Mouse (Mus musculus): ENCODE data around the gene Arvcf. TPM values are rescaled to one million over a fixed set of nuclear protein-coding genes. Genes with fewer than 3 reads are reported as not detected.

Gene Arvcf
- polyA plus RNA-seq, 1 experiment: 169 TPM

- DNase-seq (ENCODE audit: low read depth): no peak
- no peak for TF ChIP-seq POLR2A (IDR thresholded peaks at IDR 0.05; ENCODE audit: borderline replicate concordance, extremely low read depth, insufficient read depth, insufficient read length, poor library complexity, severe bottlenecking)
Observed at GRCm38 (mm10) chr16:18447243-18447642, 99.3 kb downstream of the Arvcf start.

DNA sequence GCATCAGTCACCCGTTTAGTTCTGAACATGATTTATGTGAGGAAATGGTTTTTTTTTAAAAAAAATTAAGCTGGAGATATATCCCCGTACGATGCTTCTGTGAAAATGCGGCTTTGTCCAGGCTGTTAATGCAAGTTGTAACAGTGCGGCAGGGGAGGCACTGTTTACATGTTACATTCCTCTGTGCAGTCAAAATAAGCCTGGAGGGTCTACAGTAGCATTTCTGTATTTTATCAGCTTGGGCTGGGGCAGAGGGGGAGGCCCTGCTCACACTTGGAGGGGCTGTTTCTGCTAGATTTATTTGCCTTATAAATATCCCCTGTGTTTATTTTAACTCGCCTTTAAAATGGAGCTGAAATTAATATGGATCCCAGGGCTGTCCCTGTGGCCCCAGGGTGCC lies 100.1 kb downstream of the Arvcf start:
- TF ChIP-seq POLR2A (IDR thresholded peaks at IDR 0.05; ENCODE audit: borderline replicate concordance, extremely low read depth, insufficient read depth, insufficient read length, poor library complexity, severe bottlenecking): no peak
- no peak for TF ChIP-seq CTCF (IDR thresholded peaks at IDR 0.05; ENCODE audit: borderline replicate concordance, extremely low read depth, insufficient read depth, insufficient read length)
- DNase-seq (ENCODE audit: low read depth): no peak

DNA sequence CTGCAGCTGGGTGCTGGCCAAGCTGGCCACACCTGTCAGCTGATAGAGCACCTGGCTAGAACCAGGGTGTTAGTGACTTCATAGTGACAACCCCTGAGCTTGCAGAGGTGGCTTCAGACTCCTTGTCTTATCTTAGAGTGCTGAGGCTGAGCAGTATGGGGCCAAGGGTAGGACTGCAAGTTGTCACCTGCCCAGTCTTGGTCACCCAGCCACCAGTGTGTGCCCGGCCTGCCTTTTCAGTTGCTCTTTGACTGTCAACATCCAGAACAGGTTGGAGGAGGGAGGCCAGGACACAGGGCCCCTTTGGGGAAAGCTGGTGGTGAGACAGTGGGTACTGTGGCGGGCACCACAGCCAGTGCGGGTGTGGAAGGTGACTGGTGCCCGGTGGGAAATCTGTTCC lies 101.0 kb downstream of the Arvcf start:
- no peak for DNase-seq (ENCODE audit: low read depth)
- TF ChIP-seq POLR2A (IDR thresholded peaks at IDR 0.05; ENCODE audit: borderline replicate concordance, extremely low read depth, insufficient read depth, insufficient read length, poor library complexity, severe bottlenecking) (no peak), CTCF (IDR thresholded peaks at IDR 0.05; ENCODE audit: borderline replicate concordance, extremely low read depth, insufficient read depth, insufficient read length) (no peak)

DNA sequence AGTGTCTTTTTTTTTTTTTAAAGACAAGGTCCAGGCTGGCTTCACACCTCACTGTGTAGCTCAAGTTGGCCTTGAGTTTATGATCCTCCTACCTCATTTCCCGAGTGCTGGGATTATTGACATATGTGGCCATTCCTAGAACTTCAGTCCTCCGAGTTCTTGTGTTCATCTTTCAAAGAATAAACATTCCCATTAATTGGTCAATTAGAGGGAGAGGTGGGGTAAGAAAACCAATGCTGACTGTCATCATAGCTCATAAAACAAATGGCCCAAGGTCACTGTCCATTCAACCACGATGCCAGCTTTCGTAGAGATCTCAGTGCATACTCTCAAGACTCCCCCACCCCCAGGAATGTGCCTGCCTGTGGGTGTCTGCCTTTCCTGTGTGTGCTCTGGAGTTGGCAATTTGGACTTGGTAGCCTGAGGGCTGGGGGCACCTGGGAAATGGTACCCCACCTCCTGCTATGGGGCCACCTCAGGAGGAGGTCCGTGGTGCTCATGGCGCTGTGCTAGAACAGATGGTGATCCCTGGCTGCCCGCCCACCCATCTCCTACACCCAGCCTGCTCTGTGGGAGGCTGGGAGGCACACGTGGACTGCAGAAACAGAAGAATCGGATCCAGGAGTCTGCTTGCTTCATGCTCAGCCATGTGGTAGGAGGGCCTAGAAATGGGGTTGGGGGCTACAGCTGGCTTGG lies 103.7 kb downstream of the Arvcf start:
- no peak for TF ChIP-seq CTCF (IDR thresholded peaks at IDR 0.05; ENCODE audit: borderline replicate concordance, extremely low read depth, insufficient read depth, insufficient read length)
- TF ChIP-seq POLR2A (IDR thresholded peaks at IDR 0.05; ENCODE audit: borderline replicate concordance, extremely low read depth, insufficient read depth, insufficient read length, poor library complexity, severe bottlenecking): no peak
- DNase-seq (ENCODE audit: low read depth): peak; percentile 54

DNA sequence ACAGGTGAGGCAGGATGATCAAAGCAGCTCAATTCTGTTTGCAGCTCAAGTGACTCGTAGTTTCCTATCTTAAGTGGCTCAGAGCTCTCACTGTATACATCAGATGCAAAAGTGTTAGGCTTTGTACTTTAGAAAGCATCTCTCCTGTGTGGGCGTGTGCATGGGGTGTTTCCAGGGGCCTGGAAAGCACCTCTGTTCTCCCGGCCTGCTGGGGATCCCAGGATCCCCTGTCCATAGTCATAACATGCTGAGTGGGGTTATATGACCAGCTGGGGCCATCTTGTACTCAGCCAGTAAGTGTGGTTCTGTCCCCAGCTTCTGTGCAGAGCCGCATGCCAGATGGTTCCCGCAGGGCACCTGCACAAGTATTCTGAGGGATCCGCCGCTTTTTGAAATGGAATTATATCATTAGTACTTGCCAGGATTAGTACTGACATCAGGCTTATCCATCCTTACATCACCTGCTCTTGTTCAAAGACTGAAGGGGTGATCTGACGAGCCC lies 104.4 kb downstream of the Arvcf start:
- DNase-seq (ENCODE audit: low read depth): peak; percentile 34
- TF ChIP-seq POLR2A (IDR thresholded peaks at IDR 0.05; ENCODE audit: borderline replicate concordance, extremely low read depth, insufficient read depth, insufficient read length, poor library complexity, severe bottlenecking): no peak
- no peak for TF ChIP-seq CTCF (IDR thresholded peaks at IDR 0.05; ENCODE audit: borderline replicate concordance, extremely low read depth, insufficient read depth, insufficient read length)

DNA sequence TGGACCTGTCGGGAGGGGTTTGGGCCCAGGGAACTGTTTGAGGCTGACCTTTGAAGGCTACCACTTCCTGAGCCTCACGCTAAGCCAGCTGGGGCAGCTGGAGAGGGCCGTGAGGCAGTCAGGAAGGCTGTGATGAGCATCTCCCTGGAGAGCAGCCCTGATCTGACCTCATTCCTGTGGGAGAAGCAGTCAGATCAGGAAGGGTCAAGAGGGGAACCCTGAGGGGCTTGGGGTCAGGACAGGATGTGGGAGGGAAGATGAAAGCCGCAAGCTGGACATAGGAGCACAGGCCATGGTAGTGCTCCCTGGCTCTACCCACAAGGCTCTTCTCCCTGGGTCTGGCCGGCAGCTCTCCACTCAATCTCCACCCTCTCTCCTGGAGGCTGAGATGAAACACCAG lies 105.9 kb downstream of the Arvcf start:
- TF ChIP-seq POLR2A (IDR thresholded peaks at IDR 0.05; ENCODE audit: borderline replicate concordance, extremely low read depth, insufficient read depth, insufficient read length, poor library complexity, severe bottlenecking) (no peak), CTCF (IDR thresholded peaks at IDR 0.05; ENCODE audit: borderline replicate concordance, extremely low read depth, insufficient read depth, insufficient read length) (no peak)
- DNase-seq (ENCODE audit: low read depth): no peak

DNA sequence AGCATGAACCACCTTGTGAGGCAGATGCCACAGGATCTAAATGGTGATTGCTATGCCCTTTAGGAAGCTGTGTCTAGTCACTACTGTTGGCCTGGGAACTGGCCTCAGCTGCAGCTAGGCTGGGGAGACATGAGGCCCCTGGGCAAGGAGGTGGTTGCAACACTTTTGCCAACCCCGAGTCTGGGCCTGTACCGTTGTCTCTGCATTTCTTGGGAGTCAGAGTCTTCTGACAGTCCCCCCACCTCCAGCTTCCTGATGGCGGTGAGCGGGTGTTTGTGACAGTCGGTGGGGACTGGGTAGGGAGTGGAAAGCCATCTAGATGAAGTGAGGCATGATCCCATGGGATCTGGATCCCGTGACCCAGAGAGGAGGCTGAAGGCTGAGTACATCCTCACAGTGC lies 107.4 kb downstream of the Arvcf start:
- no peak for TF ChIP-seq CTCF (IDR thresholded peaks at IDR 0.05; ENCODE audit: borderline replicate concordance, extremely low read depth, insufficient read depth, insufficient read length)
- TF ChIP-seq POLR2A (IDR thresholded peaks at IDR 0.05; ENCODE audit: borderline replicate concordance, extremely low read depth, insufficient read depth, insufficient read length, poor library complexity, severe bottlenecking): no peak
- no peak for DNase-seq (ENCODE audit: low read depth)

Other genes with a start within 250 kb of the Arvcf start
- gene Rtn4r, start 220.5 kb upstream of the Arvcf start, polyA plus RNA-seq (2012; rRNA removed): 50.3 and 52.5 TPM in 2 replicates
- not detected in 2 replicates for gene Ccdc188, start 130.3 kb upstream of the Arvcf start, polyA plus RNA-seq (2012; rRNA removed)
- gene Zdhhc8, start 113.0 kb upstream of the Arvcf start, polyA plus RNA-seq (2012; rRNA removed): 60.4 and 69.0 TPM in 2 replicates
- gene Trmt2a, start 99.5 kb upstream of the Arvcf start, polyA plus RNA-seq (2012; rRNA removed): 83.5 and 111 TPM in 2 replicates
- gene Ranbp1, start 99.5 kb upstream of the Arvcf start, polyA plus RNA-seq (2012; rRNA removed): 177 and 190 TPM in 2 replicates
- gene Gm49776, start 89.9 kb upstream of the Arvcf start, polyA plus RNA-seq (2012; rRNA removed): 0.14 TPM in 1 of 2 replicates, not detected in the other
- gene Dgcr8, start 58.9 kb upstream of the Arvcf start, polyA plus RNA-seq (2012; rRNA removed): 76.2 and 82.0 TPM in 2 replicates
- gene Tango2, start 79 bp upstream of the Arvcf start, polyA plus RNA-seq (2012; rRNA removed): 69.4 and 78.6 TPM in 2 replicates
- gene Txnrd2, start 78.2 kb downstream of the Arvcf start, polyA plus RNA-seq (2012; rRNA removed): 18.5 and 19.5 TPM in 2 replicates
- 72.8 and 73.8 TPM in 2 replicates for gene Comt, start 78.7 kb downstream of the Arvcf start, polyA plus RNA-seq (2012; rRNA removed)
- gene Gnb1l, start 150.5 kb downstream of the Arvcf start, polyA plus RNA-seq (2012; rRNA removed): 12.4 and 15.4 TPM in 2 replicates
- 13.1 and 14.5 TPM in 2 replicates for gene Rtl10, start 150.7 kb downstream of the Arvcf start, polyA plus RNA-seq (2012; rRNA removed)
- gene Tbx1, start 242.5 kb downstream of the Arvcf start, polyA plus RNA-seq (2012; rRNA removed): 1.3 and 1.9 TPM in 2 replicates